Mouse (Mus musculus): Measurements from ENCODE around the gene Ccdc169.

DNA sequence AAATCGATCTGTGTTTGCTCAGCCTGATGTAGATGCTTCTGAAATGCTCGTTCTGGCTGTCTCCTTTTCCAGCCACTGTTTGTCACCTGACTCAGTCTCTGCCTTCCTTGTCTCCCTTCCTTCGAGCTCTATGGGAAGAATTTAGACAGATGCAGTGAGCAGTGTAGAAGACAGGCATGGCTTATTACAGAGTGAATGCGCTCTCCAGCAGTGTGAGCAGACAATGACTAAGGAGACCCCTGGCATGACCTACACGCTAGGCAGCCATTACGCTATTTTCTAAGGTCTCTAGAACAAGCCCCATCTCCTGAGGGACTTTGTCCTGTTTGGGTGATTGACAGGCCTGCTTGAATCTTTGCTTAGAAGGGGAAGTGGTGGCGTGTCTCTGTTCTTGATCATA is 24.0 kb downstream of the Ccdc169 start:
- TF ChIP-seq CTCF (IDR thresholded peaks at IDR 0.05; ENCODE audit: low read depth, low read length), result no peak
- TF ChIP-seq POLR2AphosphoS5 (IDR thresholded peaks at IDR 0.05; ENCODE audit: insufficient replicate concordance, low read depth, low read length), result no peak
- TF ChIP-seq TAL1 (conservative IDR thresholded peaks at IDR 0.05; ENCODE audit: low read depth, low read length), result no peak
- TF ChIP-seq GATA1 (IDR thresholded peaks at IDR 0.05; ENCODE audit: borderline replicate concordance, low read length), result no peak
- no peak for TF ChIP-seq GATA2 (IDR thresholded peaks at IDR 0.05; ENCODE audit: borderline replicate concordance, low read depth, low read length)
